Mouse (Mus musculus) spleen, postnatal 10 days (tissue): ENCODE results near the gene Ppp1r1b.
"Not testable (repeated sequence)": the region's sequence is repeated elsewhere in the genome, so short reads cannot be mapped to it uniquely, and the experiment has no call there.

ENCODE experiments used
- DNase-seq, 2 experiments: peaks; one replicate each; pipeline ENCODE4 v3.0.0; 2021 to 2022; ENCODE audit warnings: low spot score in 2 of 2

Ppp1r1b gene

DNA sequence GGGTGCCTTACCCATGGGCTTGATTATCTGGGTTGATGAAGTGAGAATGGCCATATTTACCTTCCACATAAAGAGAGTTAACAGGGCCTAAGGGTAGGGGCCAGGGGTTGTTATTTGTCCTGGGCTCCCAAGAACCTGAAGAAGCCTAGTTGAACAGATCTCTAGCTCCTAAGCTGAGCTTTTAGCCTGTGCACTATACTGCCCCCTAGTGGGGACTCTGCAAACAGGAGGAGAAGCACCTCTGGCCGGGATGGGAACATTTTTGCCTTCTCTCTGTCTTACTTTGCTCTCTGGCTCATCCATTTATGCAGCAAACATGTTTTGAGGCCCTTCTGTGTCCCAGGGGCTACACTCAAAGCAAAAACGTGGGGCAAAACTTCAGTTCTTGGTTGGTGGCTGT, 24.2 kb downstream of the Ppp1r1b start:
- DNase-seq, result peak in 1 of 2 experiments; percentile 78

DNA sequence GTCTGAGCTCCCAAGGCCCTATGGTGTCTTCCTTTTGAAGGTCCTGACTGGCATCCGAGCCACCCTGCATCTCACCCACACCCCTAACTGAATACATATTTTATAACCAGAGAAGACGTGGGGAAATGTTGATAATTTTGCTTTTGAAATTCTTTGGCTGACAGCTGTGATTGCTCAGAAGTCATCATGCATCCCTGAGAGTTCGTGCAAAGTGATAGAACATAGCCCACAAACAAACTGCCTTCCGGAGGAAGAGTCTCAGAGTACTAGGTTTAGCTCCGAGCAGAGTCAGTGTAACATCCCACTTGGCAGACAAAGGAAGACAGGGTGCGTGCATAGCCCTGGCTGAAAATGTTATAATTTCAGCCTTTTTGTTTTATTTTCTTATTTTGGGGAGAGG, 25.0 kb downstream of the Ppp1r1b start:
- no peak for DNase-seq

DNA sequence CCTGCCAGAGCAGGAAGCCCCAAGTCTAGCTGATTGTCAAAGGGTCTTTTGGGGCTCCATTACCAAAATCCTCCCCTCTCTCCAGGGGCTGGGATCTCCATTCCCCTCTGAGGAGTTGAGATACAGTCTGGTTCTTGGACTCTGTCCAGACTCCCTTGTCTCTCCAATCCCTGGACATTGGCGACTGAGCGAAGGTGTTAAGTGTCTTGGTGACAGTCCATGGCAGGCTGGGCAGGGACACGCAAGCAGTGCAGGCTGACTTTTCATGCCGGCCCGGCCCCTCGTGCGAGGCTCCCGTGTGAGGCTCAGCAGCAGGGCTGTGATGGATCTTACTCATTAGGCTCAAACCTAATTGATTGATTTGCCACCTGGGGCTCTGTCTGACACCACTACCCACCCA, 26.1 kb downstream of the Ppp1r1b start:
- no peak for DNase-seq

DNA sequence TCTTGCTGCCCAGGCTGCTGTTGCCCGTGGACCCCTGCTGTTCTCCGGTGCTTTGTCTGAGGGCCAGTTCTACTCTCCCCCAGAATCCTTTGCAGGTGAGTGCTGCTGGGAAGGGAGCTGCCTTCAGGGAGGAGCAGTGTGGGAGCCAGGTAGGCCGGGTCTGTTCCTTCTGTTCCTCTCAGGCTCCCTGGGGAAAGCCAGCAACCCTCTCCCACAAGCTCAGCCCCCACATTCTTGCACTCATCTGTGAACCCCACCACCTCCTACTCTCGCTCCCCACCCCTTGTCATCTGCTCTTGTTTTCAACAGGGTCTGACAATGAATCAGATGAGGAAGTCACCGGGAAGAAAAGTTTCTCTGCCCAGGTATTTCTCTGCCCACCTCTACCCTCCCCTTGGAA, 28.6 kb downstream of the Ppp1r1b start:
- DNase-seq, result no peak

DNA sequence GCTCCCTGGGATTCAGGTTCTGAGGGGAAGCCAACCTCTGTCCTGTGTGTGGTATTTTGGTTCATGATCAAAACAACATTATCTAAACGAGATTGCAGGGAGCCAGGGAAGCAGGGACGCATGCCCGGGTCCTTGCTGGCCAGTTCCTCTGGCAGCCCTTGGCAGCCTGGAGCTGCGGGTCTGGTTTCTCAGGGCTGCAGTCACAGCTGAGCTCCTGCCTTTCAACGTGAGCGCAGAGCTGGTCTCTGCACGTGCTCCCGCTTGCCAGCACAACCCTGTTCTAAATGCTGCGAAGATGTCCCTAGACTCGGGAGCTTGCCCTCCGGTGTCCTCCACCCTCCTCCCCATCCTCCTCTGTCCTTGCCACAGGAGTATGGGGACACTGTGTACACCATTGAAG, 29.6 kb downstream of the Ppp1r1b start:
- no peak for DNase-seq

DNA sequence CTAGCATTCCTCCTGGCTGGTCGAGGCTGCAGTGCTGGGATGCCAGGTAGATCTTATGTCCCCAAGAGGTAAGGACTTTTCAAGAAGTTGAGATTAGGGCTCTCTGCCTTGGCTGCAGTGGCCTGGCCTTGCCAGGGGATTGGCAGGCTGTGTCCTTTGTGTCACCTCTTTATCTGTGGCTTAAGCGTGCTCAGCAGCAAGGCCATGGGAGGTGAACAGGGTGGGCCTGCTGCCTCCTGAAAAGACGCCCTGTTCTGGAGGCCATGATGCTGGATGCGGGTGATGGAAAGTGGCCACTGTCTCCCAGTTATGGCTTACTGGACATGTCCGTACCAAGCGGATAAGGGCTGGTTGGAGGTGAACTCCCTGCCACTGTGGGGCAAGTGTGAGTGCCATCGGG, 31.2 kb downstream of the Ppp1r1b start:
- DNase-seq, result no peak

DNA sequence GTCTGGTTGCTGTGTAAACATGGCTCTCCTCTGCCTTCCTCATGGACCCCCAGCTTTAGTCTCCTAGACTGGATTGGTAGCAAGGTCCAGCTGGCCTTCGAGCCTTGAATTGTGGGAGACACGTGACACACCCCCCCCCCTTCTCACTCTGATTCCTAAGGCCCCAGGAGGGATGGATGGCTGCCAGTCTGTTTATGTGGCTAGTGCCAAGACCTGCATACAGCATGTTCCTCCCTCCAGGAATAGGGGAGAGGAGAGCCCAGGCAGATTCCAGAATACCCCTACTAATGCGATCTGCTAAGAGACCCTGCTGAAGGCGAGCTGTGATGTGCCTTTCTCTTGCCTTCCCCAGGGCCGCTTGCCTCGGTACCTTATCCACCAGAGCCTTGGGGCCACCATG, 31.9 kb downstream of the Ppp1r1b start:
- DNase-seq, result no peak

DNA sequence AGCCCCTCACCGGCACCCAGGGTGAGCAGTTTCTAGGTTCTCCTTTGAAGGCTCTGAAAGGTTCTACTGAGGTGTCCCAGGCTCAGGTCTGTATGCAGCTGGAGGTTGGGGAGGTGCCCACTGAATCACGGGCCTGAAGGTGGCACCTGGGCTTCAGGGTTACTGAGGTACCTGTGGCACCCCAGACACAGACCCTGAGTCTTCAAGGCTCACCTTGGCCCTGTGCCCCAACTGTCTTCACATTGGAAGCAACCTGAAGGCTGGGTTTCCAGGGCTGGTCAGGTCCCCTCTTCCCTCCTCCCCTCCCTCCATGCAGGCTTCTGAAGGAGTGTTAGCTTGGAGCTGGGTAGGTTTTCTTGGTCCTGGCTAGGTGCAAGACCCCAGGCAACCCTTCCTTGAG, 33.4 kb downstream of the Ppp1r1b start:
- DNase-seq, result no peak

DNA sequence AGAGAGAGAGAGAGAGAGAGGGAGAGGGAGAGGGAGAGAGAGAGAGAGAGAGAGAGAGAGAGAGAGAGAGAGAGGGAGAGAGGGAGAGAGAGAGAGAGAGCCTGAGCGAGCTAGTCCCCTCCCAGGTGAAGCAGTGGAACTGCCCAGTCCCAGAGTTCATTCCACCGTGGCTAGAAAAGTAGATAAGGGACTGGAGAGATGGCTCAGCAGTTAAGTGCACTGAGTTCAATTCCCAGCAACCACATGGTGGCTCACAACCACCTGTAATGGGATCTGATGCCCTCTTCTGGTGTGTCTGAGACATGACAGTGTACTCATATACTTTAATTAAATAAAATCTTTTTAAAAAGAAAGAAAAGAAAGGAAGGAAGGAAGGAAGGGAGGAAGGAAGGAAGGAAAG, 34.2 kb downstream of the Ppp1r1b start:
- DNase-seq, result not testable (repeated sequence)

DNA sequence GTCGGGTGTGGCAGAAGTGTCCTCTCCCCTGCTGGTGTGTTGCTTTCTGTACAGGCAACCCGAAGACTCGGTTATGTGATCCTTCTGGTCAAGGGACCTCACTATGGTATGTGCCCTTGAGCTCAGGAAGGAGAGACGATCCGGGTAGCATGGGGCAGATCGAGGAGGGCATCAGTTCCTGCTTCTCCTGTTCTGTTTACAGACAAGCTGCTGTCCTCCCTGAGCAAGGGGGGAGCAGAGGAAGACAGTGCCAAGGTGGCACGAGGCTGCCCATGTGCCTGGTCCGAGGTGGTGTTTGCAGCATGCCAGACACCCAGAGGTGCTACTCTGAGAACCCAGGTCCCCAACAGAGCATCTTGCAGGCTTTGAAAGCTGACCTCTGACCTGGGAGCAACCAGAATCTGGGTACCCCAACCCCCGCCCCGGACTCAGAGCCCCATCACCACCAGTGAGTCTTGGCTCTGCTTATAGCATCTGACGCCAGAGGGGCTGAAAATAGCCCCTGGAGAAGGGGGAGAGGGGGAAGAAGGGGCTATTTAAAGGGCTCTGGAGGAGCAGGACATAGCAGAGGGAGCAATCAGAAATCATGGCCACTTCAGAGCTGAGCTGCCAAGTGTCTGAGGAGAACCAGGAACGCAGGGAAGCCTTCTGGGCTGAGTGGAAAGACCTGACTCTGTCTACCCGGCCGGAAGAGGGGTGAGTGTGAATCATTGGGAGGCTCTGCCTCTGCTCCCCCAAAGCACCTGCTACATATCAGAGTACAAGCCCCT, 35.2 kb downstream of the Ppp1r1b start, which contains the start of gene Tcap:
Gene Tcap (plus strand): TSS at position 551 of the 770 bp plus-strand sequence.
- no peak for DNase-seq

DNA sequence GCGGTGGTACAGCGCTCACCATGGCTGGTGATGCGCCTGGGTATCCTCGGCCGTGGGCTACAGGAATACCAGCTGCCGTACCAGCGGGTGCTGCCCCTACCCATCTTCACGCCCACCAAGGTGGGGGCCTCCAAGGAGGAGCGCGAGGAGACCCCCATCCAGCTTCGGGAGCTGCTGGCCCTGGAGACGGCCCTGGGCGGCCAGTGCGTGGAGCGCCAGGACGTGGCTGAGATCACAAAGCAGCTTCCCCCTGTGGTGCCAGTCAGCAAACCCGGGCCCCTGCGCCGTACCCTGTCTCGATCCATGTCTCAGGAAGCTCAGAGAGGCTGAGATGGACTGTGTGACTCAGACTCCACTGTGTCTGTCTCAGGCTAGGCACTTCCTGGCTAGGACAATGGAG, 36.0 kb downstream of the Ppp1r1b start:
- DNase-seq, result no peak

DNA sequence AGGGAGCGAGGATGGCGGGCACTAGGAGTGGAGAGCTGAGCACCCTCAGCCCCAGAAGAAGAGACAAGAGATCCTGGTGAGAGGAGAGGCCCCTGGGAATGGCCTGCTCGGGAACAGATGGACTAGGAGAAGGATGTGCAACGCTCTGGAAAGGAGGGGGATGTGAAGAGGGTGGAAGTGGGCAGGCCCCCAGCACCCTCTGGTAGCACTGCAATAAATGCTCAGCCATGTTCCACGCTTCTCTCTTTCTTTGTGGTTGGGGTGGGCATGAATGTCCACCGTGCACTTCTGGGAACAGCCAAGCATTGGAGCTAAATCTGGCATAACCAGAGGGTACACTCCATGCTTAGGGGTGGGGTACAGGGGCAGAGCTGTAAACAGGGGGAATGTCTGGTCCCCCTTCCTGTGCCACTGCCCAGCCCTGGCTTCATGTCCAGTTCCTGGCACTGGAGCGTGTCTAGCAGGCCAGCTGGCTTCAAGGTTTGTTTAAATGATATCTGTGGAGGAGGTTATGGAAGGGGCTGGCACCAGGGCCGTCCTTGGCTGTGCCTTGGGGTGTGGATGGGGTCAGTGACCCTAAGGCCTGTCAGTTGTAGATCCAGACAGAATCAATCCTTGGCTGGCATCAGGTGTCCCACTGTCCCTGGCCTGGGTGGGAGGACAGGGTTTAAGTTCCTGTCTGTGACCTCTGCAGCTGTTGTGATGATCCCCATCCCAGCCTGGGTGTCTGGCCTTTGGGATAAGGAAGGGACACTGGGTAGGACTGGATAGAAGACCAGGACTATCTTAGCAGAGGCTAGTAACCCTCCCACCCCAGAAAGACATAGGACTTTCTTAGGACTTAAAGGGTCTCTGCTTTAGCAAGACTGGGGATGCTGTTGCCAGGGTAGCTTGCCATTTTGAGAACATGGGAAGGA, 36.8 kb downstream of the Ppp1r1b start:
- no peak for DNase-seq

DNA sequence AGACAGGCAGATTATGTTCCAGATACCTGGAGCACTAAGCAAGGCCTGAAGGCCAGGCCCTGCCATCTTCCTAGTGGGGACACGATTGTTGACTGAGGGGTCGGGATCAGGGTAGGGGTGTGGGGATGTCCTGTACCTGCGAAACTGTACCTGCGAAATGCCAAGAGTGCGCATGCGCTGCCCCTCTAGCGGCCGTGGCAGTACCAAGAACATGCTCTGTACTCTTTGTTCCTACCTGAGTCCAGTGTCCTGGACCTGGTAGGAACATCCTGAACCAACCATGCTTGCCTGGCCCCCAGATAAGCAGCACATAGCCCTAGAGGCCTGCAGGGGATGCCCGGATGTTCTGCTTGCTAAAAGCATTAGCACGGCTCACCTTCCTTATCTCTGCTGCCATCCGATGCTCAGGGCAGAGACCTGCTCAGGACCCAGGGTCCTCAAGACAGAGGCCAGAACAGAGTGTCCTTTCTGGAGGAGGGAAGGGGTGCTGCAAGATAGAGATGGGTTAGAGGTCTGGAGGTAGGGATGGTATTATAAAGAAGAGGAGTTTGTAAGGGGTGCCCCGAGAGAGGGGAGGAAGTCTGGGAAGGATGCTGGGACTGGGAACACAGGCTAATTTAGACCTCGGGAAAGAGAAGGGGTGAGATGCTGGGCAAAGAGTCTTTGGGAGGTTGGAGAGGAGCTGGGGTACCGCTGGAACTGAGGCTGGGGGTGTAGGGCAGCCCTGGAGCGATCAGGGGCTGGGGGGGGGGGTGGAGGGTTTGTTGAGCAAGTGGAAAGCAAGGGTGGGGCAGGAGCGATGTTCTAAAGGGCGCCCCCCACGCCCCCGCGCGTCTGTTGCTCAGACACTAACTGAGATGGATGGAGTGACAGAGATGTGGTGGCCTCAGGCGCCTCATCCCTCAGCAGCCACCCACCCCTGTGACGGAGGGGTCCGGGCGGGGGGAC, 37.7 kb downstream of the Ppp1r1b start, which contains the start of gene Pnmt:
Gene Pnmt (plus strand): TSS at position 813 of the 948 bp plus-strand sequence.
- no peak for DNase-seq

DNA sequence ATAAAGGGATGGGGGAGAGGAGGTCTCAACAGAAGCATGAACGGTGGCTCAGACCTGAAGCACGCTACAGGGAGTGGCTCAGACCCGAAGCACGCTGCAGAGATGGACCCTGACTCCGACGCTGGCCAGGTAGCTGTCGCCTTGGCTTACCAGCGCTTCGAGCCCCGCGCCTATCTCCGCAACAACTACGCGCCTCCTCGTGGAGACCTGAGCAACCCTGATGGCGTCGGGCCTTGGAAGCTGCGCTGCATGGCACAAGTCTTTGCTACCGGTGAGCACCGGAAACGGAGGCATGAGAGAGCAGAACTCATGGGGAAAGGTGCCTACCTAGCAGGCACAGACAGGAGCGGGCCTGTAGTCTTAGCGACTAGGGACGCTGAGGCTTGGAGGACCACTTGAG, 38.4 kb downstream of the Ppp1r1b start:
- DNase-seq, result peak in 1 of 2 experiments; percentile 15

DNA sequence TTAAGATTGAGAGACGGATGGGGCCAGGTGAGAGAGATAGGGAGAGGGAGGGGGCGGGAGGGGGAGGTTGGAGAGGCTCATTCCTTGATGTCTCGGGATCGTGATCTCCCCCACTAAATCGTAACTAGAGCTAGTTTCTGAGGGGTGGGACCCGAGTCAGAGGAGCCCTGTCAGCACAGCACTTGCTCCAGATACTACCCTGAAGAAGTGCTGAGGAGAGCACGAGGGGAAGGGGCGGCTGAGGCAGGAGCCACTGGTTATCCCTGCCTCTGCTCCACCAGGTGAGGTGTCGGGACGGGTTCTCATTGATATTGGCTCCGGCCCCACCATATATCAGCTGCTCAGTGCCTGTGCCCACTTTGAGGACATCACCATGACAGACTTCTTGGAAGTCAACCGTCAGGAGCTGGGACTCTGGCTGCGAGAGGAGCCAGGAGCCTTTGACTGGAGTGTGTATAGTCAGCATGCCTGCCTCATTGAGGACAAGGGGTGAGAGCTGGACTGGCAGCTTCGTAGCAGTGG, 38.9 kb downstream of the Ppp1r1b start:
- no peak for DNase-seq

DNA sequence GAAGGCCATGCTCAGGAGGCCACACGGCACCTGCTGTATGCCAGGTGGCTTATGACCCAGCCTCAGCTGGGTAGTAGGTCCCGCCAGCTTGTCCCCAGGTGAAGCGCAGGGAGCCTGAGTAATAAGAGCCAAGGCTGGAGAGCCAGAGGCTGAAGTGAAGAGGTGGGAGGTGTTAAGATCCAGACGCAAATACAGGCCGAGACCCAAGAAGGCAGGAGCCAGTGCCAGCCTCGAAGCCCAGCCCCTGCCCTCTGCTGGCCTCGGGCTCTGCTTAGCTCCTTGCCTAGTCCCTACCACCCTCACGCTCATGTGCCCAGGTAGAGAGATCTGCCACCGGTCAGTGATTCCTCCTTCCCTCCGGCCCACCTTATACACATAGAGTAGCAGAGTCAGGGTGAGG, 40.1 kb downstream of the Ppp1r1b start:
- DNase-seq, result peak in 1 of 2 experiments; percentile 11

DNA sequence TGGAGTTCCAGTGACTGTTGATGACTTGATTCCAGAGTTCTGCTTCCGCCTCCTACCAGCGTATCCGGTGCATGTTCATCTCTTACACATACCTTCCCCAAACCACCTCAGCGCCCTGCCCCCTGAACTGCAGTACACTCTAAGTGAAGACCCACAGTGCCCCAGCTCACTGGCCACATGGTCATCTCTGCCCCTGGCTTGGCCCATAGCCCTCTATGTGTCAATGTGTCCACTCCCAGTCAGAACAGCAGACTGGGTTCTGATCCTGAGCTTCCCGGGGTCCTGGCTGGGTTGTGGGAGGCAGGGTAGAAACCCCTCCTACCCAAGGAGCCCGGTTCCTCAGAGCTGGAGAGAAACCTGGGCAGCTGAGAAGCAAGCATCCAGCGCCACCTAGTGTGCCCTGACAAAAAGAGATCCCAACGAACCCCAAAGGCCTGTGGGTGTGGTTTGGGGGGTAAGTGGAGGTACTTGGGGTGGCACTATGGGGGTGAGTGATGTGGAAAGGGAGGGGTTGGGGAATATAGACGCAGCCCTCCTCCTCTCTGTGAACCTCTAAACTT, 41.1 kb downstream of the Ppp1r1b start:
- peak in 1 of 2 experiments; percentile 73 for DNase-seq

DNA sequence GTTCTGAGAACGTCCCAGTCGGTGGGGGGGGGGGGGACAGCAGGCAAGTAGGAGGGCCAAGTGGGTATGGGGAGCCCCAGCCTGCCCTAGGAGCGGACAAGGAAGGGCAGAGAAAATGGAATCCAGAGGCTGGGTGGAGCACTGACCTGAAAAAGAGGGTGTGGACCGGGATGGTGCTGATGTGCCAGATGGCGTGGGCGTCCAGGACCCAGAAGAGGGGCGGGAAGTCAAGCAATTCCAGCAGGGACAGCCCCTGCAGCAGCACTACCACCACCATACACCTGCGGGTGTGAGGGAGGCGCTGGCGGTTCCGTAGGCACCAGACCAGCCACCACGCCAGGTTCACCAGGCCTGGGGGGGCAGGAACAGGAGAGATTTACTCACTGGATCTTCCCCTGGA, 41.9 kb downstream of the Ppp1r1b start:
- no peak for DNase-seq

DNA sequence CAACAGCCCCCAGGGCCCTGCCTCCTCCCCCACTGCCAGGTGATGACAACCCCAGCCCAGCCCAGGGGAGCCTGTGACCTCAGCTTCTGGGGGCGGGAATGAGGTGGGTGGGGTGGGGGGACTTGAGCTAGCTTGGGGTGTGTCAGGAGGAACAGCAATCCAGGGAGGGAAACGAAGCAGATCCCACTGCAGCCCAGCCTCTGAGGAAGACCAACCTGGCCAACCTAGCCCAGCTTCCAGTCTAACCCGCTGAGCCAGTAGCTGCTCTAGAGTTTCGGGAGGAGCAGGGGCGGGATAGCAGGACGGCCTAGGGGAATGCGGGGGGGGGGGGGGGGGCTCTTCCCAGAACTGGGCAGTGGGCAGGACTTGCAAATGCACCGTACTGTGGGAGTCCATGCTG, 43.8 kb downstream of the Ppp1r1b start:
- DNase-seq, result no peak

DNA sequence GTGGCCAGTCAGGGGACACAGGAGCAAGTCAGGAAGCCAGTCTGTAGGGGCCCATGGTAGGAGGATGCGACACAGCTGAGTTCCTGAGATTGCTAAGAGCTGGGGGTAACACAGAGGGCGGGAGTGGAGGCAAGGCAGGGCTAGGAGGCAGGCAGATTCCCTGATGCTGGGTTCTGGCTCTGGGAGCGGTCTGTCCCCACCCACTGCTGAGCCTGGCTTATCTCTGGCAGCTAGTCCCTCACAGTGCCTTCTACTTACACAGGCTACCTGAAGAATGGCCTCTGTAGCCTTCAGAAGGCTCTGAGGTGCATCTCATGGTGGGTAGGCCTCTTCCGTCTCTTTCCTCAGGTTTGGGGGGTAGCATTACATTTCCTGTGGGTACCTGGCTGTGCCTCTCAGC, 44.4 kb downstream of the Ppp1r1b start:
- DNase-seq, result peak; percentile 33 to 55

DNA sequence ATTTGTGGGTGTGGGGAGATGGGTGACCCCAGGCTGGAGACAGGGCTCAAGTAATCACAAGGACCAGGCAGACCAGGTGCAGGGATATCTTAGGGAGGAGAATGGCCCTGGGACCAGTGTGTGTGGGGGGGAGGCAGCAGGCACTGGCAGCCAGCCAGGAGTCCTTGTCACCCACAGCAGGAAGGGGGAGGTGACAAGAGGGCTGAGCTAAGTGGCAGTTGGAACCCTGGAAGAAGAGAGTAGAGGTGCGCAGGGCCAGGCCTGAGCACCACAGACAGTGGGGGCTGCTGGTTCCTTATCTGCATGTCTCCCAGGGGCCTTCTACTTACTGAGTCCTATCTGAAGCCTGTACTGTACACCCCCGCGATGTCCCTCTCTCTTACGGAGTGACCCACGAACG, 45.1 kb downstream of the Ppp1r1b start:
- peak; percentile 53 to 78 for DNase-seq
